Mouse (Mus musculus): ENCODE data around the gene Emilin2.

Gene Emilin2

GRCm38 (mm10) chr17:71300338-71300737, 11.4 kb downstream of the Emilin2 start:
- DNase-seq (ENCODE audit: low spot score) = no peak

GRCm38 (mm10) chr17:71299879-71300278, 11.9 kb downstream of the Emilin2 start:
- DNase-seq (ENCODE audit: low spot score) = no peak

- DNase-seq (ENCODE audit: low spot score) = no peak
Measured at GRCm38 (mm10) chr17:71294570-71294969, 17.2 kb downstream of the Emilin2 start.

GRCm38 (mm10) chr17:71292897-71293296, 18.9 kb downstream of the Emilin2 start:
- no peak for DNase-seq (ENCODE audit: low spot score)

- no peak for DNase-seq (ENCODE audit: low spot score)
Measured at GRCm38 (mm10) chr17:71291897-71292420, 19.8 kb downstream of the Emilin2 start.

GRCm38 (mm10) chr17:71290486-71291410, 21.0 kb downstream of the Emilin2 start:
- no peak for DNase-seq (ENCODE audit: low spot score)

- no peak for DNase-seq (ENCODE audit: low spot score)
Measured at GRCm38 (mm10) chr17:71289572-71290176, 22.1 kb downstream of the Emilin2 start.

GRCm38 (mm10) chr17:71288808-71289548, 22.8 kb downstream of the Emilin2 start:
- no peak for DNase-seq (ENCODE audit: low spot score)

GRCm38 (mm10) chr17:71288145-71288758, 23.5 kb downstream of the Emilin2 start:
- DNase-seq (ENCODE audit: low spot score) = no peak

GRCm38 (mm10) chr17:71287586-71287985, 24.2 kb downstream of the Emilin2 start:
- no peak for DNase-seq (ENCODE audit: low spot score)

- no peak for DNase-seq (ENCODE audit: low spot score)
Measured at GRCm38 (mm10) chr17:71285929-71286328, 25.8 kb downstream of the Emilin2 start.

GRCm38 (mm10) chr17:71284890-71285289, 26.9 kb downstream of the Emilin2 start:
- no peak for DNase-seq (ENCODE audit: low spot score)

- no peak for DNase-seq (ENCODE audit: low spot score)
Measured at GRCm38 (mm10) chr17:71283237-71283636, 28.5 kb downstream of the Emilin2 start.

- no peak for DNase-seq (ENCODE audit: low spot score)
Measured at GRCm38 (mm10) chr17:71282716-71283115, 29.1 kb downstream of the Emilin2 start.

- no peak for DNase-seq (ENCODE audit: low spot score)
Measured at GRCm38 (mm10) chr17:71277701-71278491, 33.9 kb downstream of the Emilin2 start.

GRCm38 (mm10) chr17:71276771-71277170, 35.0 kb downstream of the Emilin2 start:
- no peak for DNase-seq (ENCODE audit: low spot score)

GRCm38 (mm10) chr17:71273901-71274300, 37.9 kb downstream of the Emilin2 start:
- no peak for DNase-seq (ENCODE audit: low spot score)

- DNase-seq (ENCODE audit: low spot score) = no peak
Measured at GRCm38 (mm10) chr17:71268599-71268998, 43.2 kb downstream of the Emilin2 start.

- no peak for DNase-seq (ENCODE audit: low spot score)
Measured at GRCm38 (mm10) chr17:71268152-71268551, 43.6 kb downstream of the Emilin2 start.

GRCm38 (mm10) chr17:71267374-71267773, 44.4 kb downstream of the Emilin2 start:
- no peak for DNase-seq (ENCODE audit: low spot score)

Measured in urinary bladder, postnatal 10 days (tissue).